Mouse (Mus musculus): Measurements from ENCODE around the gene Fads3.

GRCm38 (mm10) chr19:9997204-9998062 lies 43.9 kb upstream of the Fads3 start:
- TF ChIP-seq CTCF (IDR thresholded peaks at IDR 0.05; ENCODE audit: low read depth, low read length) = no peak
- no peak for TF ChIP-seq POLR2A (IDR thresholded peaks at IDR 0.05; ENCODE audit: borderline replicate concordance, low read depth, low read length)

Data from bone marrow macrophage, adult 2 months (primary cell).